8 mouse cellular contexts compared by ENCODE assay signal in the genomic region with DNA sequence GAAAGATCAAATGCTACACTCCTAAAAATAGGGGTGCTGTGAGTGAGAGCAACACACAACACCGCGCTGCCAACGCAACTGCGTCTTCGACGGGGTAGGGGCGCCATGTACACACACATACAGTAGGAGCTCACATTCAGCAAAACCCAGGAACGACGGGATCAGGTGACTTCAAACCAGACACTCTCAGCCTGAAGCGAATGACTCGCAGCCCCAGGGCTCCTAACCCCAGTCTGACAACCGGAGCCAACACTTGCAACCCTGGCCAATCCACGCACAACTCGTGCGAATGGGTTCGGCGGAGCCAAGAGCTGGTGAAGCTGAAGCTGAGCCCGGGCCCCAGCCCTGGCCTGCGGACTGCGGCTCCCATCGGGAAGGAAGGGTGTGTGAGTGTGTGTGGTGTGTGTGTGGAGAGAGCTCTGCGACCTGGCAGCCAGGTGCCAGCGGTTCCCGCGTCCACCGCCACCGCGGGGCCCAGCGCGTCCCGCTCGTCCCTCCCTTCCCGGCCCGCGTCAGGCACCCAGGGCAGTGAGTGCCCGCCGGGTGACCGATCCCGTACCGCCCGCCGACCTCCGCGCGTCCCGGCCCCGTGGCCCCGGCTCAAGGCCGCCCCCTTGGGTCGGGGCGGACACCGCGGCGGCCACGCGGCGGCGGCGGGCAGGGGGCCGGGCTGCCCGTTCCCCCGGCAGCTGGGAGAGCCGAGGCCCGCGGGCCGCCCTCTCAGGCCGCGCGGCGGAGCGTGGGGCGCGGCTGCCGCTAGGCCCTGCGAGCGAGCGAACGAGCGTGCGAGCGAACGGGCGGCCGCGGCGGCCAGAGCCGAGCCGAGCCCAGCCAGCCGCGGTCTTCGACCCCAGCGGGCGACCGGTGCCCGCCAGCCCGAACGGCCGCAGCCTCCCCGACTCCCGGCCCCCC. TPM values are rescaled to one million over a fixed set of nuclear protein-coding genes. Genes with fewer than 3 reads are reported as not detected.
A peak's percentile ranks its signal among the peaks of the same experiment; 100 is the strongest.
DNase-seq lines count a peak whose midpoint lies in the region; ATAC-seq lines count a peak whose summit lies in the region.

No protein-coding gene starts in this region.

- WGBS in hindbrain, embryonic 15.5 days, result under 1% methylated on average over 55 of the region's 100 CpGs

- peak overlapping the region; percentile 92 for H3K27ac ChIP-seq in hindbrain, embryonic 15.5 days (replicated peaks)

- H3K9me3 ChIP-seq in hindbrain, embryonic 15.5 days, result no peaks in the 10 kb centered on the region

- H3K9ac ChIP-seq in hindbrain, embryonic 15.5 days, result peak overlapping the region; percentile 92

- no peaks in the 10 kb centered on the region for H3K36me3 ChIP-seq in hindbrain, embryonic 15.5 days

- peak; percentile 79 for DNase-seq in NIH3T3 (ENCODE audit: low read depth)
- DNase-seq in cerebellum, postnatal 25 days, result peak; percentile 72 to 80
- DNase-seq in frontal cortex, postnatal 36 days (ENCODE audit: low spot score in 2 of 2), result peak; percentile 55 to 64
- peak; percentile 49 for DNase-seq in left cerebral cortex, adult 11 months (ENCODE audit: low spot score)
- peak; percentile 55 to 73 for DNase-seq in lung, postnatal 4 days
- DNase-seq in retina, postnatal 7 days (ENCODE audit: low read depth, low spot score), result peak; percentile 16
- peak; percentile 53 for DNase-seq in urinary bladder, adult 2 months (ENCODE audit: low spot score)

- peaks cover 26% of the 10 kb centered on the region for H3K4me1 ChIP-seq in hindbrain, embryonic 15.5 days (replicated peaks)

- peak overlapping the region; percentile 89 for H3K4me3 ChIP-seq in hindbrain, embryonic 15.5 days

- peak; percentile 79 for ATAC-seq in hindbrain, embryonic 15.5 days (ENCODE audit: low FRiP score, low read depth)

- H3K27me3 ChIP-seq in hindbrain, embryonic 15.5 days, result peaks cover 12% of the 10 kb centered on the region

- peak overlapping the region; percentile 66 for H3K4me2 ChIP-seq in hindbrain, embryonic 15.5 days

RNA-seq across cellular contexts. Expression of a gene that starts 0.7 kb away (rescaled TPM):
- 34.2 and 35.5 TPM in 2 replicates for polyA plus RNA-seq in hindbrain, embryonic 15.5 days (2015; fragmentation: Nextera tagmentation; extraction: Ambion mirVana)
- 22.7 and 23.3 TPM in 2 replicates for polyA plus RNA-seq in urinary bladder, adult 2 months (2012; rRNA removed)

Comparison
In these comparisons a context has a peak if more than half of its experiments do, and no peak if none do; other contexts are left out.
1. Peak in every context shown above with its lines: DNase-seq, ATAC-seq, H3K4me3 ChIP-seq and H3K27ac ChIP-seq.
2. DNase-seq: peak in every context shown above with its lines; median percentile 79 in NIH3T3; 76 in cerebellum, postnatal 25 days; 64 in lung, postnatal 4 days; 60 in frontal cortex, postnatal 36 days; 53 in urinary bladder, adult 2 months; 49 in left cerebral cortex, adult 11 months; 16 in retina, postnatal 7 days.